Mouse (Mus musculus) heart, adult 2 months (tissue): ENCODE results near the gene Plod3.
A peak's percentile ranks its signal among the peaks of the same experiment; 100 is the strongest.

Source experiments
- CTCF ChIP-seq: fragments of 200-600 bp; IDR thresholded peaks from 2 replicates; pipeline ENCODE4 v1.8.1; 2022; ENCODE audit warnings: antibody characterized with exemption, mild to moderate bottlenecking, moderate library complexity
- EP300 ChIP-seq: fragments of 200-500 bp; IDR thresholded peaks from 2 replicates; pipeline ENCODE4 v1.6.1; 2011; ENCODE audit warnings: low read depth, low read length, control low read depth; ENCODE audit not compliant: insufficient read depth
- POLR2A ChIP-seq: fragments of 200-500 bp; IDR thresholded peaks from 2 replicates; pipeline ENCODE4 v1.6.1; 2011; ENCODE audit warnings: mild to moderate bottlenecking, low read depth, low read length, control low read depth; ENCODE audit not compliant: insufficient read depth

DNA sequence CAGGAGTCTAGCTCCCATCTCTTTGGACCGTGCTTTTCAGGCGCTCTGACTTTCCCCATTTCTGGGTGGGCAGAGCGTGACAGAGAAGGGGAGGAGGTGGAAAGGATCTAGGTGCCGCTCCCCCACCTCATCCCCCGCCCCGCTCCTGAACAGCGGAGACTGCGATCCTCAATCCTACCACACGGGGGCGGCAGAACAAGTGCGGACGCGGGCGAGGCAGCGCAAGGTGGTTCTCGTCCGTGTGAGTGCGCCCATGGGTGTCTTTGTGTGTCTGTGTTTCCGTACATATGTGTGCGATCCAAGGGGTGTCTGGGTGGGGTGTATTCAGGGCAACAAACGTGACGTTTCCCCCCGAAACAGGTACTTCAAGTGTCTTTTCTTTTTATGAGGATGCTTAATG, 38.3 kb downstream of the Plod3 start:
- TF ChIP-seq EP300 (0 out of 2 replicates have a peak, but pooled peaks have one; percentile 29), CTCF (0 out of 2 replicates have a peak, but pooled peaks have one; percentile 100), POLR2A (no peak)
